Mouse (Mus musculus): Measurements from ENCODE around the gene Pcsk1. TPM values are rescaled to one million over a fixed set of nuclear protein-coding genes. Genes with fewer than 3 reads are reported as not detected.

Pcsk1 gene
- polyA plus RNA-seq (2012; rRNA removed; ENCODE audit: low replicate concordance) = 0.03 and 0.06 TPM in 2 replicates

GRCm38 (mm10) chr13:75089721-75090410 lies at the start of gene Pcsk1:
Pcsk1 (plus strand) TSS chr13:75089826.

Data from mammary gland, adult 2 months (tissue).